Mouse (Mus musculus): ENCODE measurements at regions not wholly inside any gene's neighbourhood (a gene's known extent, or its start where the extent isn't known, plus 50 kb on each side); places are given as distances from the start of the nearest gene placed in this dataset.

DNA sequence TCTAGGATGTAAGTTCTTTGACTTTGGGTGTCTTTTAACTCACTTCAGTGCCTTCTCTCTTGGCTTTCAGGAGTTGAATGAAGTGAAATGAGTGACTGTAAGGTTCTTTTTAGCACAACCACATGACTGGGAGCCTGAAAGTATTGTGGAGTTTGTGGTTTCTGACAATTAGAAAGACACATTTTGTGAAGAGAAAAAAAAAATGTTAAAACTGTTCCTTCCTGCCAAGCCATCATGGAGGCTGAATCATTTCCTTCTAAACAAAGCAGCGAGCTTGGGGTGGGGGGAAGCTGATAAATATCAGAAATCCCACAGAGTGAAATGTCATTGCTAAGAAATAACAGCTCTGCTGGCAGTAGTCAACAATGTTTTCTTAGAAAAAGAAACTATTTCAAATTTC lies 163.8 kb downstream of the Tinag start:
- TF ChIP-seq CTCF (IDR thresholded peaks at IDR 0.05; ENCODE audit: borderline replicate concordance, extremely low read depth, insufficient read depth, insufficient read length) (no peak), POLR2A (IDR thresholded peaks at IDR 0.05; ENCODE audit: borderline replicate concordance, extremely low read depth, insufficient read depth, insufficient read length, poor library complexity, severe bottlenecking) (no peak)

Data from brain, embryonic 14.5 days (tissue).